Mouse (Mus musculus): Measurements from ENCODE around the gene D10Jhu81e.

DNA sequence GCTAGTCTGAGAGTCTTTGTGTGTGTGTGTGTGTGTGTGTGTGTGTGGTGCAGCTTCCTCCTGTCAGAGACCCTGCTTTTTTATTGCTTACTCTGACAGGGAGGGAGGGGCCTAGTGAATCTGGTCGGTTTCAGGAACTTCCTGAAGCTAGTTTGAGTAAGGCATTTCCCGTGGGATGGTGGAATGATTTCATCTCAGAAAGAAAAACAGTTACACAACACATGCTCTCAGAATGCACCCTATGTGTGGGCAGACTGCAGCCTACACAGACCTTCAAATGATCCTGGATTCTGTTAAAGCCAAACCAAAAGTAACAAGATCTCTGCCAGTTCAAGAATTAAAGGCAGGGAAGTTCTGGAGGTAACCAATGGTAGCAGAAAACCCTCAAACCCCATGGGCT lies 54.4 kb downstream of the D10Jhu81e start:
- TF ChIP-seq CTCF (IDR thresholded peaks at IDR 0.05; ENCODE audit: low read depth) (no peak), EP300 (IDR thresholded peaks at IDR 0.05; ENCODE audit: low read depth) (no peak)
